Mouse (Mus musculus) stomach, postnatal 0 days (tissue): Measurements from ENCODE around the gene Kcnn3. TPM values are rescaled to one million over a fixed set of nuclear protein-coding genes. Genes with fewer than 3 reads are reported as not detected.

Experiments
- ATAC-seq: fragments of 200-750 bp; cut with Nextera tagmentation; 2 replicates; pipeline ENCODE4 v1.8.0; 2017; ENCODE audit not compliant: low FRiP score, low TSS enrichment
- DNase-seq: peaks from one replicate; pipeline ENCODE4 v3.0.0-alpha.2; 2016; ENCODE audit warnings: low spot score
- H3K27ac ChIP-seq: fragments of 300-500 bp; sonication (generic); replicated peaks from 2 replicates; pipeline ENCODE4 v1.5.1; 2014; ENCODE audit warnings: mild to moderate bottlenecking, control low read depth
- H3K27me3 ChIP-seq: fragments of 300-500 bp; sonication (generic); 2 replicates; pipeline ENCODE4 v1.6.1; 2014; ENCODE audit warnings: low read length; ENCODE audit not compliant: control insufficient read depth, insufficient read depth
- H3K36me3 ChIP-seq: fragments of 300-500 bp; sonication (generic); 2 replicates; pipeline ENCODE4 v1.6.1; 2014; ENCODE audit warnings: low read length, mixed read lengths; ENCODE audit not compliant: control insufficient read depth, insufficient read depth
- H3K4me1 ChIP-seq: fragments of 300-500 bp; sonication (generic); replicated peaks from 2 replicates; pipeline ENCODE4 v1.6.1; 2014; ENCODE audit warnings: antibody characterized with exemption; ENCODE audit not compliant: control insufficient read depth, insufficient read depth
- H3K4me2 ChIP-seq: fragments of 300-500 bp; sonication (generic); replicated peaks from 2 replicates; pipeline ENCODE4 v1.6.1; 2014; ENCODE audit warnings: low read depth, mild to moderate bottlenecking, control low read depth, moderate library complexity
- H3K4me3 ChIP-seq: fragments of 300-500 bp; sonication (generic); 2 replicates; pipeline ENCODE4 v1.5.1; 2014; ENCODE audit warnings: low read depth, low read length, control low read depth
- H3K9ac ChIP-seq: fragments of 300-500 bp; sonication (generic); 2 replicates; pipeline ENCODE4 v1.6.1; 2014; ENCODE audit warnings: mild to moderate bottlenecking, low read length, control low read depth, mixed read lengths
- H3K9me3 ChIP-seq: fragments of 300-500 bp; sonication (generic); 2 replicates; pipeline ENCODE4 v1.6.1; 2016; ENCODE audit warnings: low read length; ENCODE audit not compliant: control insufficient read depth
- CTCF ChIP-seq: IDR thresholded peaks from 2 replicates; pipeline ENCODE4 v1.5.1; 2016; ENCODE audit warnings: antibody characterized with exemption, low read depth, mild to moderate bottlenecking, moderate library complexity
- EP300 ChIP-seq: optimal IDR thresholded peaks from 2 replicates; pipeline ENCODE3; 2016; ENCODE audit warnings: antibody characterized with exemption
- WGBS: fragments of 180-500 bp; shearing (Covaris S2); extraction: QIAGEN DNeasy Blood & Tissue Kit; methylation state at CpG from one replicate; pipeline ENCODE4 v1.1.7; 2014; 5-methylcytosine and 5-hydroxymethylcytosine counted together
- polyA plus RNA-seq: library from polyadenylated mRNA; unstranded; fragments of >200 nt; fragmentation: Nextera tagmentation; extraction: Ambion mirVana; gene quantifications from 2 replicates; pipeline ENCODE4 v1.2.1, GENCODE M21; 2015

Gene Kcnn3
- polyA plus RNA-seq, 1 experiment from 2014 or later, result 4.5 TPM

DNA sequence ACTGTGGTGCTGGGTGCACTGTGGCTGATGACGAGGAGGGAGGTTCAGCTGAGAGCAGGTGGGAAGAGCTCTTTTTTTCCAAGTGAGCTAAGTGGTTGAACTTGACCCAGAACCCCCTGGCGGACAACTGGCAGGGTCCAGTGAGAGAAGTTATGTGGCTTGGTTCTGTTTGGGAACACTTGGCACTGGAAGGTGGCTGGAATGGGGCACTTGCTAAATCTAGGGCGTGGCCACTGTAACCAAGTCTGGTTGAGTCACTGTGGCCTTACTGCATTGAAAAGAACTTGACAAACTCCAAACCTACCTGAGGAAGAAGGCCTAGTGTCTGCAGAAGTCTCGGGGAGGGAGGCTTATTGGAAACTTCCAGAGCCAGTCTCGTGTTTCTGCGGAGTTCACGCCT lies 78.4 kb downstream of the Kcnn3 start:
- H3K27ac ChIP-seq, result no peak overlapping the region
- H3K9me3 ChIP-seq, result no peaks in the 10 kb centered on the region
- DNase-seq (no peak), ATAC-seq (no peak)
- H3K9ac ChIP-seq, result no peak overlapping the region
- 76% methylated on average over 7 of the region's 7 CpGs for WGBS
- H3K36me3 ChIP-seq, result no peaks in the 10 kb centered on the region
- no peaks in the 10 kb centered on the region for H3K4me1 ChIP-seq
- TF ChIP-seq CTCF, result no peak
- TF ChIP-seq EP300, result no peak
- H3K27me3 ChIP-seq, result no peaks in the 10 kb centered on the region
- H3K4me3 ChIP-seq, result no peak overlapping the region
- H3K4me2 ChIP-seq, result no peak overlapping the region

DNA sequence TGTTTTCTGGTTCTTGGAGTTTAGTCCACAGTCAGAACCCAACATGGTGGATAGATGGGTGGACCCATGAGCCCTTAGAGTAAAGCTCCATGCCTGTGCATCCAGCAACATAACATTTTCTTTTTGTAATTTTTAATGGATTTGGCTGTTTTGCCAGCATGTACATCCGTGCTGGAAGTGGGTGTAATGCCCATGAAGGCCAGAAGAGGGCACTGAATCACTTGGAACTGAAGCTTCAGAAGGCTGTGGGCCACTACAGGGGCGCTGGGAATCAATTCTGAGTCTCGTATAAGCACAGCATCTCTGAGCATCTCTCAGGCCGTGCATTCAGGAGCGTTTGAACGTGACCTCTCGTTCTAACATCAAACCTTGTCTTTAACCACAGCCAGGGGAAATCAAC lies 79.0 kb downstream of the Kcnn3 start:
- TF ChIP-seq EP300 (no peak), CTCF (peak; percentile 41; the same call in 1 of the 2 replicates)
- no peaks in the 10 kb centered on the region for H3K27me3 ChIP-seq
- WGBS, result 97% methylated on average over 7 of the region's 7 CpGs
- no peak overlapping the region for H3K27ac ChIP-seq
- DNase-seq (no peak), ATAC-seq (no peak)
- no peak overlapping the region for H3K9ac ChIP-seq
- no peaks in the 10 kb centered on the region for H3K36me3 ChIP-seq
- no peaks in the 10 kb centered on the region for H3K4me1 ChIP-seq
- no peak overlapping the region for H3K4me3 ChIP-seq
- no peak overlapping the region for H3K4me2 ChIP-seq
- no peaks in the 10 kb centered on the region for H3K9me3 ChIP-seq

DNA sequence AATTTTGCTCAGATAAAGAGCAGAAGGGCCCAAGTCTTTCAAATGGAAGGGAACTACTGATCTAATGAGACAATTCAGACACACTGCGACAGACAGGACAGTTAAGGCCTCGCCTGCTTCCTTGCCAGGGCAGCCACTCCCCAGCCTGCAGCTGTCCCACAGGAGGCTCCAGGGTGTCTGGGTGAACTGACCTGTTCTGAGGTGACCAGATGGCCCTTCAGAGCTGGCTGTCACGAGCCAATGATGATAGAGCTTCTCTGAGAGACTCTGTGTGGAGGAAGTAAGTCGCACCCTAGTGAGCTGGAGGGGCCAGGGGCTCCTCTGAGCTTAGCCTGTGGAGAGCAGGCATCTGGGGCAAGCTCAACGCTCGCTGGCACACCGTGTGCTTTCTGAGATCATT lies 81.1 kb downstream of the Kcnn3 start:
- DNase-seq, result no peak
- no peak overlapping the region for H3K4me2 ChIP-seq
- H3K4me1 ChIP-seq, result no peaks in the 10 kb centered on the region
- WGBS, result 47% methylated on average over 7 of the region's 7 CpGs
- no peak for ATAC-seq
- no peak overlapping the region for H3K9ac ChIP-seq
- TF ChIP-seq CTCF (no peak), EP300 (no peak)
- H3K27me3 ChIP-seq, result no peaks in the 10 kb centered on the region
- H3K27ac ChIP-seq, result no peak overlapping the region
- no peaks in the 10 kb centered on the region for H3K36me3 ChIP-seq
- no peak overlapping the region for H3K4me3 ChIP-seq
- no peaks in the 10 kb centered on the region for H3K9me3 ChIP-seq

DNA sequence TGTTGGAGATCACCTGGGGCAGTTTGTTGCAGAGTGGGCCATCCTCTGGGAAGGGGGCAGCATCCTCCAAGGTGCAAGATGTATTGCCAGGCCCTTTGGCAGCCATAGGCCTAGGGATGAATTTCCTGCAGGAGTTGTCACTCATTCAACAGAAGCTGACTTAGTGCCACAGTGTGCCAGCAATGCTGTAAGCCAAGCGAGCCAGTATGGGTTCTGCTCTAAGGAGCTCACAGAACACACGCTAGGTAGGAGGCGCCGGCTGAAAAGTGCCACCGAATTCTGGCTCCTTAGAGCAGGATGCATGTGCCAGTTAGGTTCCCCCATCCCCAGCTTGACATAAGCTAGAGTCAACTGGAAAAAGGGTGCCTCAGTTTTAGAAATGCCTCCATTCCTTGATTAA lies 83.3 kb downstream of the Kcnn3 start:
- H3K4me1 ChIP-seq, result 0 out of 2 replicates have a peak, but pooled peaks cover 2% of the 10 kb centered on the region
- WGBS, result 95% methylated on average over 5 of the region's 5 CpGs
- ATAC-seq (no peak), DNase-seq (no peak)
- no peak overlapping the region for H3K4me3 ChIP-seq
- no peak overlapping the region for H3K9ac ChIP-seq
- no peaks in the 10 kb centered on the region for H3K36me3 ChIP-seq
- no peak overlapping the region for H3K27ac ChIP-seq
- TF ChIP-seq CTCF, result no peak
- no peak for TF ChIP-seq EP300
- H3K4me2 ChIP-seq, result no peak overlapping the region
- no peaks in the 10 kb centered on the region for H3K9me3 ChIP-seq
- no peaks in the 10 kb centered on the region for H3K27me3 ChIP-seq

DNA sequence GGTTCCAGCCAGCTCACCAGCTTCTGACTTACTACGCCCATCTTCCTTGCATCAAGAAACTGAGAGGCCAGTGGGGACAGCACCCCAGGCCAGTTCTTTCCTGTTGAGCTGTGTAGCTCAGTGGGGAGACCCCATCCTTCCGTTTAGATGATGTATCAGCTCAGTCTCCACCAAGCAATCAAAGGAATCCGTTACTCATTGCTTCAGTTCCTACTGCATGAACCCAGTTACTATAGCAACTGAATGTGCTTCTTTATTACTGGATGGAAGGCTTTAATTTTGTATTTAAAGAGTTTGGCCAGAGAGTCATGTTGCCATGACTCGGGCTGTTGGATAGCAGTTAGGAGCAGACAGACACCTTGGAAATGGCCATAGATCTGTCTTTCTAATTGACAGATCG lies 85.3 kb downstream of the Kcnn3 start:
- 78% methylated on average over 5 of the region's 5 CpGs for WGBS
- Histone ChIP-seq H3K36me3 (no peaks in the 10 kb centered on the region), H3K9ac (no peak overlapping the region), H3K9me3 (no peaks in the 10 kb centered on the region), H3K4me2 (no peak overlapping the region), H3K4me3 (no peak overlapping the region), H3K27ac (no peak overlapping the region), H3K4me1 (0 out of 2 replicates have a peak, but pooled peaks cover 2% of the 10 kb centered on the region), H3K27me3 (no peaks in the 10 kb centered on the region)
- TF ChIP-seq CTCF, result no peak
- TF ChIP-seq EP300, result no peak
- no peak for ATAC-seq
- no peak for DNase-seq

DNA sequence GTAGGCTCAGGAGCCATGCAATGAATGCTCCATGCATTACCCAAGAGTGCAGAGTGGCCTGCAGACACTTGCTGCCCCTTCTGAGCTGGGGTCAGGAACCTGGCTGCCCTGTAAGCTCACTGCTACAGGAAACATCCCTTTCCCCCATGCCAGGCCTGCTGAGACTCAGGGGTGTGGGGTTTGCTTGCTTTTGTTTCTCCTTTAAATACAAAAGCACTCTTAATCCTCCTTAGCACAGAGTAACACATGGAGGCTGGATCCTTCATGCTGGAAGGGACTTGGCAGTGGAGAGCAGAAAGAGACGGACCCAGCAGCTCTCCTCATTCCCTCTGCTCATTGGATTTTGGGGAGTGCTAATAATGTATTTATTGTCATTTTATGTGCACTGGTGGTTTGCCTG lies 87.4 kb downstream of the Kcnn3 start:
- DNase-seq, result no peak
- Histone ChIP-seq H3K4me1 (0 out of 2 replicates have a peak, but pooled peaks cover 2% of the 10 kb centered on the region), H3K4me3 (no peak overlapping the region), H3K9me3 (no peaks in the 10 kb centered on the region), H3K9ac (no peak overlapping the region), H3K4me2 (no peak overlapping the region), H3K27me3 (no peaks in the 10 kb centered on the region), H3K27ac (no peak overlapping the region), H3K36me3 (no peaks in the 10 kb centered on the region)
- no peak for TF ChIP-seq EP300
- TF ChIP-seq CTCF, result no peak
- 40% methylated on average over 1 of the region's 1 CpGs for WGBS
- ATAC-seq, result no peak
